Mouse (Mus musculus): Measurements from ENCODE around the gene Slc9a5. TPM values are rescaled to one million over a fixed set of nuclear protein-coding genes. Genes with fewer than 3 reads are reported as not detected.

The Slc9a5 gene
- polyA plus RNA-seq, 1 experiment from 2014 or later: 13.2 TPM

DNA sequence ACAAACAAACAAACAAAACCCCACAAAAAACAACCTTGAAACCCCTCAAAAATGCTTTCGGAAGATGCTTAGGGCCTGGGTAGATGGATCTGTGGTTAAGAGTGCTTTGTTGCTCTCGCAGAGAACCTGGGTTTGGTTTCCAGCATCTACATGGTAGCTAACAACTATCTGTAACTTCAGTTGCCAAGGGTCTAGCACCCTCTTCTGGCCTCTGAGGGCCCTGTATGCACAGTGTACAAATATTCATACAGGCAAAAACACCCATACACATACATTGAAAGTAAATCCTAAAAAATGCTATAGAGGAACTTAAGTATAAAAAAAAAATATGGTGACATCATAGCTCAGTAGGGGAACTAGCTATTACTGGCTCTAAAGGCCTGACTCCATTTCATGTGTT is 35.4 kb downstream of the Slc9a5 start:
- Histone ChIP-seq H3K9me3 (ENCODE audit: control insufficient read depth, low read length) (no peaks in the 10 kb centered on the region), H3K4me2 (ENCODE audit: low read depth, low read length) (no peak overlapping the region), H3K4me3 (ENCODE audit: low read depth, low read length) (no peak overlapping the region), H3K9ac (replicated peaks; ENCODE audit: low read depth, low read length) (no peak overlapping the region), H3K36me3 (ENCODE audit: control insufficient read depth, insufficient read depth, low read length) (no peaks in the 10 kb centered on the region), H3K27ac (ENCODE audit: low read depth, low read length) (no peak overlapping the region), H3K27me3 (ENCODE audit: control insufficient read depth, insufficient read depth, low read length) (no peaks in the 10 kb centered on the region), H3K4me1 (ENCODE audit: control insufficient read depth, insufficient read depth, low read length) (no peaks in the 10 kb centered on the region)
- ATAC-seq (ENCODE audit: low read depth): no peak
- 93% methylated on average over 2 of the region's 2 CpGs for WGBS

DNA sequence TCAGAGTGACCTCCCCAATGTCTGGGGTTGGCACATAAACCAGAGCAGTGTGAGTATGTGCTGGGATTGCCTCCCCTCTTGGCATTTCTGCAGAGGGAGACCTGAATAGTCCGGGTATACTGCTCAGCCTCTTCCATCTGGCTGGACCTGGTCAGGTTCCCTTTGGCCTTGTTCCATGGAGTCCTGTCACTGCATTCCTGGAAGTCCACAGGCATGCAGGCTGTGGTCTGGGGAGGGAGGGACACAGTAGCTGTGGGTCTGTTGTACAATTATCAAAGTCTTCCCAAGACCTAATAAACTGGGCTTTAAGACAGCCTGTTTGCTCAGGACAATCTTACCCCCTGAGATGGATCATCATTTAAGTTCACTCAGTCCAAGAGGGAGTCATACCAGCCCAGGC is 38.5 kb downstream of the Slc9a5 start:
- Histone ChIP-seq H3K27me3 (ENCODE audit: control insufficient read depth, insufficient read depth, low read length) (no peaks in the 10 kb centered on the region), H3K9ac (replicated peaks; ENCODE audit: low read depth, low read length) (no peak overlapping the region), H3K9me3 (ENCODE audit: control insufficient read depth, low read length) (no peaks in the 10 kb centered on the region), H3K4me1 (ENCODE audit: control insufficient read depth, insufficient read depth, low read length) (no peaks in the 10 kb centered on the region), H3K4me3 (ENCODE audit: low read depth, low read length) (no peak overlapping the region), H3K4me2 (ENCODE audit: low read depth, low read length) (no peak overlapping the region), H3K36me3 (ENCODE audit: control insufficient read depth, insufficient read depth, low read length) (no peaks in the 10 kb centered on the region), H3K27ac (ENCODE audit: low read depth, low read length) (no peak overlapping the region)
- WGBS: 100% methylated on average over 1 of the region's 1 CpGs
- no peak for ATAC-seq (ENCODE audit: low read depth)

DNA sequence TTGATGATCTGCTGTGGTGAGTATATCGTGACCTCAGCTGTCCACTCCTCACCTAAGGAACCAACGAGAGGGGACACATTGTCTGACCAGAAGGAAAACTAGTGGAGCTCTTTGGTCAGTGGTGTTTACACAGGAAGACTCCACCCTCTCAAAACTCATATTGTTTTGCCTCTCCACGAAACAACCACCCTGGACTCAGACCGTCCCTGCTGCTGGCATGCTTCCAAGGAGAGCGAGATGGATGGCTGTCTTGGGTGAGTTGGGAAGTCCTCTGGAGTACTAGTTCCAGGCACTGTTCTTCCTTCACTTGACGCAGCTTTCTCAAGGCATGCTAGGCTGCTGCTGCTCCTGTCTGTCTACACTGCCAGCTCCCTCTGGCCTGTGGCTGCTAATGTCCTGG is 40.5 kb downstream of the Slc9a5 start:
- Histone ChIP-seq H3K9ac (replicated peaks; ENCODE audit: low read depth, low read length) (no peak overlapping the region), H3K27ac (ENCODE audit: low read depth, low read length) (no peak overlapping the region), H3K4me3 (ENCODE audit: low read depth, low read length) (no peak overlapping the region), H3K4me1 (ENCODE audit: control insufficient read depth, insufficient read depth, low read length) (no peaks in the 10 kb centered on the region), H3K9me3 (ENCODE audit: control insufficient read depth, low read length) (no peaks in the 10 kb centered on the region), H3K36me3 (ENCODE audit: control insufficient read depth, insufficient read depth, low read length) (no peaks in the 10 kb centered on the region), H3K27me3 (ENCODE audit: control insufficient read depth, insufficient read depth, low read length) (no peaks in the 10 kb centered on the region), H3K4me2 (ENCODE audit: low read depth, low read length) (no peak overlapping the region)
- WGBS: 71% methylated on average over 6 of the region's 6 CpGs
- no peak for ATAC-seq (ENCODE audit: low read depth)

DNA sequence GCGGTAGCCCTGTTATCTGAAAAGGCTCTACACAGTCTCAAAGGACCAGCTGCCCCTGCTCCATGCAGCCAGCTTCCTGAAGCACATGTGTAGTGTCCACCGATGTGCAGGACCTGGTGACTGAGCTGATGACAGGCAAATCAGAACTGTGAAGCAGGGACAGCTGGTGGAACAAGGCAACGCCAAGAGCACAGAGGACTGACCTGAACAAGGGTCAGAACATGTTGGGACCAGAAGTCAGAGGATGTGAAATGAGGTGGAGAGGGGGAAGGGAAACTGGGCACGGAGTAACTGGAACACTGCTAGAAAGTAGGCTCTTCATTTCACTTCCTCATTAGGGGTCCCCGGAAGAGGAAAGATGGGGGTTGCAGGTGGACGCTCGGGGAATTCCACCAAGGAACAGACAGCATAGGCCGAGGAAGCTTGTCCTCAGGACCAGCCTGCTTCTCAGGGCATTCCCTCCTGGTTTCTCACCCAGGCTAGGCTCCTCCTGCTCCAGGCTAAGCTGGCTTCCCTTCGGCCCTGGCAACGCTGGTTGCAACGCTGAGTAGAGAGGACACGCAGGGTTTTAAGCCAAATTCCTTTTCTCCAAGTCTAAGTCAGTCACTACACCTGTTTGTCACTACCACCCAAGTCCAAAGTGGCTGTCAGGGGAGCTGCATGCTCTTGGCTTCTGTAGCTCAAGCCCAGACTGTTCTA is 44.6 kb downstream of the Slc9a5 start:
- Histone ChIP-seq H3K27me3 (ENCODE audit: control insufficient read depth, insufficient read depth, low read length) (no peaks in the 10 kb centered on the region), H3K9me3 (ENCODE audit: control insufficient read depth, low read length) (no peaks in the 10 kb centered on the region), H3K4me3 (ENCODE audit: low read depth, low read length) (no peak overlapping the region), H3K36me3 (ENCODE audit: control insufficient read depth, insufficient read depth, low read length) (no peaks in the 10 kb centered on the region), H3K27ac (ENCODE audit: low read depth, low read length) (no peak overlapping the region), H3K4me1 (ENCODE audit: control insufficient read depth, insufficient read depth, low read length) (no peaks in the 10 kb centered on the region), H3K4me2 (ENCODE audit: low read depth, low read length) (no peak overlapping the region), H3K9ac (replicated peaks; ENCODE audit: low read depth, low read length) (no peak overlapping the region)
- ATAC-seq (ENCODE audit: low read depth): no peak
- 89% methylated on average over 12 of the region's 12 CpGs for WGBS

DNA sequence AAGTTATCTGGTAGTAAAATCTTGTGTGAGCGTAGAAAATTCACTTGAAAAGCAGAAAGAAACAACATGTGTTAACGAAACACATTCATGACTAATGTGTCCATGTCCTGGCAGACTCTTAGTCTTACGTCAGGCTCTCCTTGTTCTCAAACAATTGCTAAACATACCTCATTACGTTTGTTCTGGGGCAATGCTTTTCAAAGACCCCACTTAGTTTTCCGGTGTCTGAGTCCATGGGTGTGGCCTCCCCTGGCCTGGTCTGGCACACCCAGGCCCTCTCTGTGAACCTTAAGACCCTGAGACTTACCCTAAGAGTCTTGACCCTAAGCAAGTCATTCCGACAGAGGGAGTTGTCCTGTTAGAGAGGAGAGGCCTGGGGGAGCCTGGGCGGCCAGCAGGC is 45.3 kb downstream of the Slc9a5 start:
- H3K27me3 ChIP-seq (ENCODE audit: control insufficient read depth, insufficient read depth, low read length): no peaks in the 10 kb centered on the region
- WGBS: 52% methylated on average over 7 of the region's 7 CpGs

DNA sequence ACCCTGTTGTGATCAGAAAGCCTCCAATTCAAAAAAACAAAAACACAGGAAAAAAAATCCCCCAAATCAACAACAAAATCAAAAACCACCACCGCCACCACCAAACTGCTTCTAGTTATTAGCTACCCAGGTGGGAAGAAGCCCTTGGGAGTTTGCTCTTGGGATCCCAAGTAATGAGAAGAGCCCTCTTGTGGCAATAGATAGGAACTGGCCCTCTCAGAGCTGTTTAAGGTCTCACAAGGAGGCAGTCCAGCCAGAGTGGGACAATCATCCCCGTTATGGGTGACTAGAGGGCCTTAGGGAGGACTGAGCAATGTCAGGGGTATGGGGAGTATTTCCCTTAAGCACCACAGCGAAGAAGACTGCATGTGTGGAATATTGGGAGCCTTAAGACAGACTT is 49.1 kb downstream of the Slc9a5 start:
- ATAC-seq (ENCODE audit: low read depth): no peak
- Histone ChIP-seq H3K9ac (replicated peaks; ENCODE audit: low read depth, low read length) (no peak overlapping the region), H3K4me2 (ENCODE audit: low read depth, low read length) (no peak overlapping the region), H3K36me3 (ENCODE audit: control insufficient read depth, insufficient read depth, low read length) (no peaks in the 10 kb centered on the region), H3K9me3 (ENCODE audit: control insufficient read depth, low read length) (no peaks in the 10 kb centered on the region), H3K27me3 (ENCODE audit: control insufficient read depth, insufficient read depth, low read length) (no peaks in the 10 kb centered on the region), H3K27ac (ENCODE audit: low read depth, low read length) (no peak overlapping the region), H3K4me1 (ENCODE audit: control insufficient read depth, insufficient read depth, low read length) (no peaks in the 10 kb centered on the region), H3K4me3 (ENCODE audit: low read depth, low read length) (no peak overlapping the region)
- 41% methylated on average over 3 of the region's 3 CpGs for WGBS

More for the DNA sequence above, 45.3 kb downstream of the Slc9a5 start:
- no peak overlapping the region for H3K9ac ChIP-seq (replicated peaks; ENCODE audit: low read depth, low read length)
- H3K4me3 ChIP-seq (ENCODE audit: low read depth, low read length): no peak overlapping the region
- H3K4me2 ChIP-seq (ENCODE audit: low read depth, low read length): no peak overlapping the region
- H3K9me3 ChIP-seq (ENCODE audit: control insufficient read depth, low read length): no peaks in the 10 kb centered on the region
- H3K27ac ChIP-seq (ENCODE audit: low read depth, low read length): no peak overlapping the region
- H3K4me1 ChIP-seq (ENCODE audit: control insufficient read depth, insufficient read depth, low read length): no peaks in the 10 kb centered on the region
- H3K36me3 ChIP-seq (ENCODE audit: control insufficient read depth, insufficient read depth, low read length): no peaks in the 10 kb centered on the region
- no peak for ATAC-seq (ENCODE audit: low read depth)

DNA sequence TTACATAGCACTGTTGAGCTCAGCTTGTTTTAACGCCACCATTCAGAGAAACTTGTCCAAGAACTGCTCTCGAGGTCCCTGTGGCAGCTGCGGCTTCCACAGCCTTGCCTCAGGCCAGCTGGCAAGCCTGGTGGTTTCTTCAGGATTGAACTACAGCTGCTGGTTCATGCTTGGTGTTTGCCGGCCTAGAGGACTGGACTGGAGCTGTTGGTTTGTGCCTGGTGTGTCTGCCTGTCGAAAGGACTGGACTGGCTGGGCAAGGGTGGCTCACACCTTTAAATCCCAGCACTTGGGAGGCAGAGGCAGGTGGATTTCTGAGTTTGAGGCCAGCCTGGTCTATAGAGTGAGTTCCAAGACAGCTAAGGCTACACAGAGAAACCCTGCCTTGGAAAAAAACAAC is 51.4 kb downstream of the Slc9a5 start:
- Histone ChIP-seq H3K4me3 (ENCODE audit: low read depth, low read length) (no peak overlapping the region), H3K4me1 (ENCODE audit: control insufficient read depth, insufficient read depth, low read length) (no peaks in the 10 kb centered on the region), H3K9ac (replicated peaks; ENCODE audit: low read depth, low read length) (no peak overlapping the region), H3K9me3 (ENCODE audit: control insufficient read depth, low read length) (no peaks in the 10 kb centered on the region), H3K27me3 (ENCODE audit: control insufficient read depth, insufficient read depth, low read length) (no peaks in the 10 kb centered on the region), H3K4me2 (ENCODE audit: low read depth, low read length) (no peak overlapping the region), H3K36me3 (ENCODE audit: control insufficient read depth, insufficient read depth, low read length) (no peaks in the 10 kb centered on the region), H3K27ac (ENCODE audit: low read depth, low read length) (no peak overlapping the region)
- no peak for ATAC-seq (ENCODE audit: low read depth)
- 91% methylated on average over 5 of the region's 5 CpGs for WGBS

DNA sequence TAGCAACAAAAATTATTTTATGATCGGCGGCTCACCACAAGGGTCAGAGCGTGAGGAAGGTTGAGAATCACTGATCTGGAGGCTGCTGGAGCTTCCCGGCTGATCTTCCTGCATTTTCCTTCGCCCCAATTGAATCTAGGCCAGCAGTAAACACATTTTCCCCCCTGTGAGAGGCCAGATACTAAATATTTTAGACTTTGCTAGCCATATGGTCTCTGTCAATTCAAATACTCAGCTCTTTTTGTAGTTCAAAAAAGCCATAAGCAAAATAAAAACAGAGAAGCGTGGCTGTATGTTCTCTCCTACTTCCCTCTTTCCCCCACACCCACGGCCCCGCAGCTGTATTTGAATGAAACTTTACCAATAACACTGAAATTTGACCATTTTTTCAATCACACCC is 54.8 kb downstream of the Slc9a5 start:
- no peak overlapping the region for H3K9ac ChIP-seq (replicated peaks; ENCODE audit: low read depth, low read length)
- ATAC-seq (ENCODE audit: low read depth): no peak
- H3K27me3 ChIP-seq (ENCODE audit: control insufficient read depth, insufficient read depth, low read length): no peaks in the 10 kb centered on the region
- H3K27ac ChIP-seq (ENCODE audit: low read depth, low read length): no peak overlapping the region
- H3K36me3 ChIP-seq (ENCODE audit: control insufficient read depth, insufficient read depth, low read length): no peaks in the 10 kb centered on the region
- no peaks in the 10 kb centered on the region for H3K9me3 ChIP-seq (ENCODE audit: control insufficient read depth, low read length)
- no peak overlapping the region for H3K4me2 ChIP-seq (ENCODE audit: low read depth, low read length)
- H3K4me1 ChIP-seq (ENCODE audit: control insufficient read depth, insufficient read depth, low read length): no peaks in the 10 kb centered on the region
- 92% methylated on average over 8 of the region's 8 CpGs for WGBS
- no peak overlapping the region for H3K4me3 ChIP-seq (ENCODE audit: low read depth, low read length)

DNA sequence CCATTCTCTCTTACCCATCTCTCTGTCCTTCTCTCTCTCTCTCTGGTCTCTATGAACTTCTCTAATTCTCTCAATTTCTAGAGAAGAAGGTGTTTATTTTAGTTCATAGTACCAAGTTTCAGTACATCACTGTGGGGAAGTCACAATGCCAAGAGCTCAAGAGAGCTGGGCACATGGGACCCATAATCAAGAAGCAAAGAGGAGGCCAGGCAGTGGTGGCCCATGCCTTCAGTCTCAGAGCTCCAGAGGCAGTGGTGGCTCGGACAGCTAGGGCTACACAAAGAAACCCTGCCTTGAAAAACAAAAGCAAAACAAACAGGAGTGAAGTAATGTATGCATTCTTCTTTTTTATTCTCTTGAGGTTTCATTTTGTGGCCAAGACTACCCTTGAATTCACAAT is 55.9 kb downstream of the Slc9a5 start:
- no peaks in the 10 kb centered on the region for H3K36me3 ChIP-seq (ENCODE audit: control insufficient read depth, insufficient read depth, low read length)
- H3K9ac ChIP-seq (replicated peaks; ENCODE audit: low read depth, low read length): no peak overlapping the region
- WGBS: 45% methylated on average over 1 of the region's 1 CpGs
- no peak overlapping the region for H3K4me2 ChIP-seq (ENCODE audit: low read depth, low read length)
- H3K27ac ChIP-seq (ENCODE audit: low read depth, low read length): no peak overlapping the region
- ATAC-seq (ENCODE audit: low read depth): no peak
- no peaks in the 10 kb centered on the region for H3K9me3 ChIP-seq (ENCODE audit: control insufficient read depth, low read length)
- H3K4me3 ChIP-seq (ENCODE audit: low read depth, low read length): no peak overlapping the region
- no peaks in the 10 kb centered on the region for H3K4me1 ChIP-seq (ENCODE audit: control insufficient read depth, insufficient read depth, low read length)
- no peaks in the 10 kb centered on the region for H3K27me3 ChIP-seq (ENCODE audit: control insufficient read depth, insufficient read depth, low read length)

Measured in neural tube, embryonic 14.5 days (tissue).